Mouse (Mus musculus): ENCODE data around the gene Cept1. TPM values are rescaled to one million over a fixed set of nuclear protein-coding genes. Genes with fewer than 3 reads are reported as not detected.
"Not testable (repeated sequence)": the region's sequence is repeated elsewhere in the genome, so short reads cannot be mapped to it uniquely, and the experiment has no call there.

Gene Cept1
- total RNA-seq (2021): 10 to 100 TPM; 15.0 to 19.4 TPM
- long read RNA-seq, experiment 1, transcript Cept1-201 (9 exons, 2,020 nt): major isoform, 11 of 21 reads
- long read RNA-seq, experiment 1, transcript Cept1-202 (9 exons, 2,814 nt): minor isoform, 5 of 21 reads
- long read RNA-seq, experiment 1, partial matches to known transcripts: 0 of 21 reads
- long read RNA-seq, experiment 1, other reads (novel, unspliced or antisense): 5 of 21 reads
- long read RNA-seq, experiment 2, transcript Cept1-201 (9 exons, 2,020 nt): major isoform, 7 of 15 reads
- long read RNA-seq, experiment 2, transcript Cept1-202 (9 exons, 2,814 nt): minor isoform, 6 of 15 reads
- long read RNA-seq, experiment 2, partial matches to known transcripts: 1 of 15 reads
- long read RNA-seq, experiment 2, other reads (novel, unspliced or antisense): 1 of 15 reads

DNA sequence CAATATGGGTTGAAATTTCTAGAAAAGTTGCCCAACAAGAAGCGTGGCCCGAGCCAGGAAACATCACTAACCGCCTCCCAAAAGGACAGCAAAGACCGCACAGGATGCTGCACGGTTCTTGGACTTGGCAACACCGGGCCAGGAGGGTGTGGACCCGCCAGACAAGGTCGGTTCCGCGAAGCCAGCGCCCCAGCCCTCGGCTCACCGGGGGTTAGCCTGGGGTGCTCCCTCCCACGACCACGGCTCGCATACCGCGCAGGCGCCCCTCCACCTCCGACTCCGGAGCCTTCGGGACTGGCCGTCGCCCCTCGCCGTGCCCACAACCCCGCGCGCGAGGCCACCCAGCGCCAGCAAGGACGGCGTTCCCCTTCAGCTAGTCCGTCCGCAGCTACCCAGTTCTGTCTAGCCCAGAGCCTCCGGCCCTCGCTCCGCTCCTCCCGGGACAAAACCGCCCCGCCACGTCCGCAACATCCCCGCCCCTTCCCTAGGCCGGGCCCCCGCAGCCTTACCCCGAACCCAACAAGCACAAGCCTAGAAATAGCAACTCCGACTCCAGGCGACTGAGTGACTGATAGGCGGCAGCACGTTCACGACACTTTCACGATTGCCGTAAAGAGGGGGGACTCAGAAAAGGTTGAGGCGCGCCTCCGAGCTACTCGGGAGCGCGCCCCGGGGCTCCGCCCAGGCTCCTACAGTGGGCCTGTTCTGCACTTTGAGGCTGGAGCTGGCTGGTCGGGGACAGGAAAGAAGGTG lies at the start of gene Cept1, which contains the start of gene Dram2:
TSS of gene Cept1 (minus strand) at position 632 of the 753 bp plus-strand sequence.
TSS of gene Dram2 (plus strand) at position 628 of the 753 bp plus-strand sequence.
- DNase-seq: peak; percentile 91

DNA sequence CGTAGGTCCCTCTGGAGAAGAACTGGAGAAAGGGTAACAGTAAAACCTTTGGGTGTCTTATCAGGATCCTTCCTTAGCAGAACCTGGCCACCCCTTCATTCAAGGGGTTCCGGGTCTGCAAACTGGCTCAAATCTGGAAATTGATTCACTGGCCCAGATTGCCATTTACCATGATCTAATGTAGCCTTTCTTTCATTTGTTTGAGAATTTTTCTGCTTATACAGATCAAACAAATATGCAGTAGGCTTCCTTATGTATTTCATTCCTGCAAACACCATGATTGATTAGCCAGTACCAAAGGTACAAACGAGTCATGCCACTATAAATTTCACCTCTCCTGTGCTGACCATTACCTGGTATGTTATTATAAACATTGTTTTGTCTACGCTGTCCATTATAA lies 46.0 kb upstream of the Cept1 start:
- DNase-seq: not testable (repeated sequence)

DNA sequence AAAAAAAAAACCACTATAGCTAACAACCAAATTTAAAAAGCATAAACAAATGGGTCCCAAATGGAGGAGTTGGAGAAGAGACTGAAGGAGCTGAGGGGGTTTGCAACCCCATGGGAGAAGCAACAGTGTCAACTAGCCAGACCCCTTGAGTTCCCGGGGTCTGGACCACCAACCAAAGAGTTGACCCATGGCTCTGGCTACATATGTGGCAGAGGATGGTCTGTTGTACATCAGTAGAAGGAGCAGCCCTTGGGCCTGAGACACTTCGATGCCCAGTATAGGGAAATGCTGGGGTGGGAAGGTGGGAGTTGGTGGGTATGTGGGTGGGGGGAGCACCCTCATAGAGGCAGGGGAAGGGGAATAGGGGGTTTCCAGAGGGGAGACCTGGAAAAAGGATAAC lies 31.7 kb upstream of the Cept1 start:
- DNase-seq: no peak

DNA sequence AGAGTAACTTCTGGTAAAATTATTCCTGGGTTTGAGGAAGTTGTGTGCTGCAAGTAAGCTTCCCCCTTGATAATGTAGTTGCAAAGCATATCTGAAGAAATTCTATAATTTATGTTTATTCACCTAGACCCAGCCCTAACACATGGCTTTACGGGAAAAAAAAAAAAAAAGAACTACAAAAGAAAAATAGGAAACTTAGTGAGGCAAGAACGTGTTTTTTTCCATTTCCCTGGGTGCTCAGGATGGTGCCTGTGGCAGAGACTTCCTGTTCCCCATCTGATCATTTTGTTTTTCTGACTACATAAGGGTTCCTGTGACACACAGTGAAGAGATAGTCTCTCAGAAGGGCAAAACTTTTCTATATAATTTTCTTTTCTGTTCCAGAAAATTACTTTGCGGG lies 25.6 kb upstream of the Cept1 start:
- DNase-seq: no peak

DNA sequence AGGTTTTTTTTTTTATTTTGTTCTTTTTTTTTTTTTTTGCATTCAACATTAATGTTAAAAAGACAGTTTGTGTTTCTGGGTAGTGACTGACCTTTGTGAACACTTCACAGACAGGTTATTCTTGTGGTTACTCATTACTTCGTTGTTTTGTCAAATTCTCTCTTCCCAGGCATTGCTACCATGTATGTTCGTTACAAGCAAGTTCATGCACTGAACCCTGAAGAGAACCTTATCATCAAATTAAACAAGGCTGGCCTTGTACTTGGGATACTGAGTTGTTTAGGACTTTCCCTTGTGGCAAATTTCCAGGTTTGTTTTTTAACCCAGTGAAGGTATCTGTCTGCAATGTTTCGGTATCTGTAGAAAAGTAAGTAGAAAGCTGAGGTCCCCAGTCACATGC lies 18.3 kb upstream of the Cept1 start:
- no peak for DNase-seq

DNA sequence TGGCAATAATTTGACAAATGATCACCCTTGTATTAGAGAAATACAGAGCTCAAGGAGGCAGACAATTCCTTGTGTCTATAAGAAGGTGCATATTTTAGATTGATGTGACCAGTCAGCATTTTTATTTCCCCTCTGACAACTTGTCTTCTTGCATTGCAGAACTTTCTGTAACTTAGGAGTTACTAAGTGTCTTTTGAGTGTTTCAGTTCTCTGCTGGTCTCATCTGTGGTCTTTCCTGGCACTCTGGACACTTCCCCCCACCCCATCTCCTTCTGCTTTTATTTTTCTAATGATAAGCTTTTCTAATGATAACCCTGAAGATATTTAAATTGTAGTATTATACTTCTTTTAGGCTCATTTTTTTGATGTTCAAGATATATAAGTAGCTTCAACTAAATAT lies 10.7 kb upstream of the Cept1 start:
- no peak for DNase-seq

DNA sequence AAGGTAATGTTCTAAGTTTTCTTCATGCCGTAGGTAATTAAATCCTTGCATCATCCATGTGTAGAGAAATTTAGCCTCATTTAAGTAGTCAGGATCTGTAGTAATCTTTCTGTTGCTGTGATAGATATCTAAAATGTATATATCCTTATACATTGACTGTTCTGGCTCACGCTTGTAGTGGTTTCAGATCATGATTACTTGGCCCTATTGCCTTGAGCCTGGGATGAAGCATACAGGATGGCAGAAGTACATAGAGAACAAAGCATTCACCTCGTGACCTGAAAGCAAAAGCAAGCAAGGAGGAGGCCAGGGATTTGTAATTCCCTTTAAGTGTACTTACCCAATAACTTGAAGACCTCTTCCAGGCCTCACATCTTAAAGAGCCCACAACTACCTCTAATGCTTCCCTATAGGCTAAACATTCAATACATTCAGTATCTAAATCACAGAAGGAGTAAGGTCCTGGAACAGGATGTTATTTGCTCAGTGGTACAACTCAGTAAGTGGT lies 8.2 kb upstream of the Cept1 start:
- DNase-seq: no peak

DNA sequence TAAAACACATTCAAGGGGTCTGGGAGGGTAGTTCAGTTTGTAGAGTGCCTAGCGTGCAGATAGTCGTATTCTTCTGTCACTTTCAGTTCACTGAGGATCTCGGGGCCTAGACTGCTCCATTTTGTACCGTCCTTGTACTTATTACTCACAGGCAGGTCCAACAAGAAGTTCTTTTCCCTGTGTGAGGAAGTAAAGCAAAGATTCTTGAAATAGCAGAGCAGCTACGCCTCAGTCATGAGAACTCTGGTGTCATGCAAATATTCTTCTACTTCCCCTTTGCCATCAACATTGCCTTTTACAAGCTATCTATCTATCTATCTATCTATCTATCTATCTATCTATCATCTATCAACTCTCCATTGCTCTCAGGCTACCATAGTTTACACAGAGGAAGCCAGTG lies 5.8 kb upstream of the Cept1 start:
- DNase-seq: no peak

DNA sequence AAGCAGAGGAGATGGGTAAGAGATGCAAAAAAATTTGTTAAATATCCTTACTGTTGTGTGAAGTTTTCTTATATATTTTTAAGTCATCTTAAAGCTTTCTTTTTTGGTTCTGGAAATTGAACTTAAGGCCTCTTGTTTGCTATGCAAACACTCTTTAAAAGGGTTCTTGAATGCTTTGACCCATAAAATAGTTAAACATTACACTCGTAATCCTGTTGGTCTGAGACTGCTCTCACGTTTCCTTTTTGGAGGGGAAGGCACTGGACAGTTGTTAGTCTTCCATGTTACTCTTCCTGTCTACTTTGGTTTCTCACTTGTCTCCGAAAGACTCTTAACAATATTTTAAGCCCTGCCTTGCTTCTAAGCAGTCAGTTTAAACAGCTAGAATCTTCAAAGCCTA lies 1.4 kb upstream of the Cept1 start:
- DNase-seq: no peak

DNA sequence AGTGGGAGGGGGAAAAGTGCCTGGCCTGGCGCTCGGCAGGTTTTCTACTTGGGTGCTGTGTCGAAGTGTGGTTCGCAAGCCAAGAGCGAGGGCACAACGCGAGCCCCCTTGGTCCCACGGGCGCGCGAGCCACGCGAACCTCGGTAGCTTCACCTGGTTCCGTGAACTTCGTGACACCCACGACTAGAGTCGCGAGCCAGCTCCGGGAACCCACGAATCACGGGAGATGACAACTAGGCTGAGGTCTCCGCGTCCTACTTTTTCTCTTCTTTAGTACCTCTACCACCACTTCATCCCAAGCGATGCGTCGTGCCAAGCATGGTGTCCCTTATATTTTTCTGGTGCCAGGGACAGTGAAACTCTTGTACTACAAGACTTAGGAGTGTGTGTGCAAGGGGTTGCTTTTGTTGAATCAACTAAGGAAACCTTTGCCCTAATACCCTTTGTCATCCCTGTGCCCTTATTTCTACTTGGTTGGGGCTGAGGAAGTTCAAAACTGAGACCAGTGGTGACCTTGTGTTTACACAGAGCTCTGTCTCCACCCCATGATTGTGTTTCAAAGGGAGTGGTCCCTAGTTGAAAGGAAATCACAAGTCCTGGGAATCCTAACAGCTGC lies 430 bp upstream of the Cept1 start:
- DNase-seq: no peak

DNA sequence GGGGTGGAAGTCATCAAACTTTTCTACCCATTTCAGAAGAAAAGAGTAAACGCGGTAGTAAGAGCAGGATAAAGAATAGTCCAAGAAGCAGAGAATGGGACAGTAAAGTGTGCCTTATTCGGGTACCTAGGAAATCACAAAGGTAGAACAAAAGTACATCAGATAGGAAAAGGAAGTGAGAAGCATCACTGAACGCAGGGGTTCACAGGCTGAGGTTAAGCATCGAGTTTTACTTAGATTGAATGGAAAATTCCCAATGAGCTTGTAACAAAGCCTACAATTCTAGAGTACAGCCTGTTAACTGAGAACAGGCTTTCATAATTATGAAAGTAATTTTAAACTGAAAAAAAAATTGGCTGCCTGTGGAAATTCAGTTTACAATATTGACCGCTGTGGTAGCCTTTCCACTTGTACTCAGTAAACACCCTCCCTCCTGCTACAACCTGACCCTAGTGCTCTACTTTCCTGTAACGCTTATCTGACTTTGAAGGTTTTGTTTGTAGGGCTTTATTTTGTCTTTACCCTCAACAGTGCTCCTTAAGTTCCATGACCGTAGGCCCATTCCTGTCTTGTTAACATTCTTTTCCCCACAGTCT lies 2.8 kb downstream of the Cept1 start:
- no peak for DNase-seq

DNA sequence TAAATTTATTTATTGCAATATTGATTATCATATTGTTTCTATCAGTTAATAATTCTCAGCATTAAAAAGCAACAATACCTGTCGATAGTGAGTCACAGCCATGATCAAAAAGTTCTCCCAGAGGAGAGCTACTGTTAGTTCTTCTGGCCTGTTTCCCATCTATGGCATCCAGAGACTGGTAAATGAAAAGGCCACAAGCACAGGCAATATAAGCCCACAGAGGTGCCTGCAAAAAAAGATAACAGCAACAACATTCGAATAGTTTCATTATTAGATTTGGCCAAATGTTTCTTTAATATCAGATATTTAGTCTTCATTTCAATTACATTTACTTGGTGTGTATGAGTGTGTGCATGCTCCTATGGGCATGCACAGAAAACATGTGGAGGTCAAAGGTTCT lies 14.3 kb downstream of the Cept1 start:
- DNase-seq: no peak

DNA sequence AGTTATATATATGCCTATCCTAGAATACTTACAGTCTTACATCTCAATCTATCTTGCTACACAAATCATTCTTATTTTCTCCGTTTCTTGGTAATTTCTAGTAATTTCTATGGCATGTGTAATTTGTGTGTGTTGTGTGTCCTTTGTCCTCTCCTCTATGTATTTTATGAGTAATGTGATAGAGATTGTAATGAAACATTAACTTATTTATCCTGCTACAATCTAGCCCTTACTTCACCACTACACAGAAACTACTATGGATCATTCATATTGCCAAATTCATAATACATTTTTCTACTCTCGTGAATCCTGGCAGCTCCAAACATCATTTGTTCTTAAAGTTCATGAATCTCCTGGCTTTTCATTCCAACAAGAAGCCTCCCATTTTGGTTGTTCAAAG lies 19.6 kb downstream of the Cept1 start:
- DNase-seq: no peak

DNA sequence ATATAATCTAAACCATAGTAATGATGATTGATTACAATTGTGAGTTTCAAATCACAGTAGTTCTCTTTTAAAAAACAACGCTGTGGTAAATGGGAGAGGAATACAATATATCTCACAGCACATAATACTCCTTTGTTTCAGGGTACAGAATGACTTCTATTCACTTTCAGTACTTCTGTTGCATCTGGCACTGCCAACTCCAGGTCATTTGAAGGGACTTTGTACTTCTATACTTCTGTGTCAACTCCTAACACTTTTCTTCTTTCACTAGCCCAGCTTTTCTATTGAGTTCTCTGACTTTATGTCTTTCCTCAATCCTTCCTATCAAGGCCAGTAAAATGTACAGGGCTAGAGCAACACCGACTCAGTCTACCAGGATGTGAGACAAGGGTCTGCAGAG lies 21.2 kb downstream of the Cept1 start:
- no peak for DNase-seq

DNA sequence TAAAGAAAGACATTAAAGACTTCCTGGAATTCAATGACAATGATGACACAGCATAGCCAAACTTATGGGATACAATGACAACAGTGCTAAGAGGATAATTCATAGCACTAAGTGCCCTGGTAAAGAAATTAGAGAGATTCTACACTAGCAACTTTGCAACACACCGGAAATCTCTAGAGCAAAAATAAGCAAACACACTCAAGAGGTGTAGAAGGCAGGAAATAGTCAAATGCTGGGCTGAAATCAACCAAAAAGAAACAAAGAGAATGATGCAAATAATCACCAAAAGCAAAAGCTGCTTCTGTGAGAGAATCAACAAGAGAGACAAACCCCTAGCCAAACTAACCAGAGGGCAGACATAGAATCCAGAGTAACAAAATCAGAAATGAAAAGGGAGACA lies 24.9 kb downstream of the Cept1 start:
- DNase-seq: no peak

DNA sequence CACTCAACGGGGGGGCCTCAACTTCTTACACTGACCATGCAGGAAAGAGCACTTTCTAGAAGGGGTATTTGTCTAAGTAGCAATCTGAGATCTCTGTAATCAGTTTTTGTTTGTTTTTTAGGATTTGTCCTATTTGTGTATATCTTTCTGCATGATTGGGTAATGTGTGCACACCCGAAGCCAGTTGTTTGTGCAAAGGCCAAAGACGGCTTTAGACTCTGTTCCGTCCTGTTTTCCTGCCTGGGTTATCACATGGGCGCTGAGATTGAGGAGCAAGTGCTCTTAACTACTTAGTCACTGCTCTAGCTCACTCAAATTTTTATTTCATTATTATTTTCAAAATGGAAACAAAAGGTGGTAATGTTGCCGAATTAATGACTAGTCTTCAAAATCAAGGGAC lies 32.6 kb downstream of the Cept1 start:
- no peak for DNase-seq

DNA sequence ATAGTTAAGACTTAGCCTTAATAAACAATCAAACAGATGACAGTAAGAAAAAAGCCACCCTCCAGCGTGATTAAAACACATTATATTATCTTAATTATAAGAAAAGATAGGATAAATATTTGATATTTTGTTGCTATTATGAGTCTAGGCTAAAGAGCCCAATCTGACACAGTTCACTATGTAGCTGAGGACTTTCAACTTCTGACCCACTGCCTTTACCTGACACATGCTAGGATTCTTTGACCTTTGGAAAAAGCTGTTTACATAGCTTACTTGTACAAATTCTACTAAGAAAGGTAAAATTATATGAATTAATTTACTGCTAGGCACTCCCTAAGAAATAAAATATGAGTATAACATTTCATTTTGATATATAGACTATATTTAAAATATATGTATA lies 36.9 kb downstream of the Cept1 start:
- no peak for DNase-seq

DNA sequence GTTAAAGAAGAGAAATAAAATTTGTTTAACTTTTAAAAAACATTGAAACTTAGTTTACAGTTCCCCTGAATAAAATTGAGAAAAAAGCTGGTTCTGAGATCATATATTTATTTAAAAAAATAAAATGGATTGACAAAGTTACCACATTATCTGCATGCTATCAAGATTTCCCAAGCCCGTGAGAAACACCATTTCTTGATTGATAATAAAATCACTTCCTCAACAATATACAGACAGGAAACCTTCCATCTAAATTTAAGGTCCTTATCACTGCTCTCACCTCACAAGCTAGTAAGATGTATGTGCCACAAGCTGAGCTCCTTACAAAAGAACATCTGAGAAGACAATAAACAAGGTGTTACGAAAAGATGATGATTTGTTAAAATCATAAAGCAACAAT lies 44.7 kb downstream of the Cept1 start:
- DNase-seq: no peak

DNA sequence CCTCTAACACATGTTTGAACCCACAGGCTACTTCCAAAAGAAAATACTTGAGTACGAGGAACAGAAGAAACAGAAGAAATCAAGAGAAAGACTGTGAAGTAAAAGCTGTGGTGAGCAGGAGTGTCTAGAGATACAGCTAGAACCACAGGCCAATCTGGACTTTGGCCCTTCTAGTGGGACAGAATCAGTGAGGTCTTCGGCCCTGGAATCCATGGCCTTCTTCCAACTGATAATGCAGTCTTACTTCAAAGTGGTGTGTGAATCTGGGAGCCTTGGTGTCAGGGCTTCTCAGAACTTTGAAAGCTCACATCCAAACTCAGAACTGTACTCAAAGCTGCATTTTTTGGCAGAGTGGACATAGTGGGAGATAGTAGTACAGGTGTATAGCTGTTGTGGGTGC lies 47.1 kb downstream of the Cept1 start:
- DNase-seq: no peak

DNA sequence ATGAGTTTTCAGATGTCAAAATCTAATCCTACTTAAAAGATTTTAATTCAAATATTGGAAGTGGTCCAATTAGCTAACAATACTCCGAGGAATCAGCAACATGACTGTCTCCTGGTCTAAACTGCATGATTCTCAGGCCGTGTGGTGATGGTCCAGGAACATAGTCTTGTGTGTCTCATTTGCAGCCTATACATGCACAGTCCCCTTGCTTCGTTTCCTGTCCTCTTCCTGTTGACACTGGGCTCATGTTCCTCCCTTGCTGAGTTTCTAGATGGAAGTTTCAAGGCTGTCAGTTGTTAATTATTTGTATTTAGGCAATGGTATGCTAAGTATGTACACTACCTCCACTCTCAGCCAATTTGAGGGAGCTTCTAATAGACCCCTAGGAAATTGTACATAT lies 50.6 kb downstream of the Cept1 start:
- DNase-seq: no peak

DNA sequence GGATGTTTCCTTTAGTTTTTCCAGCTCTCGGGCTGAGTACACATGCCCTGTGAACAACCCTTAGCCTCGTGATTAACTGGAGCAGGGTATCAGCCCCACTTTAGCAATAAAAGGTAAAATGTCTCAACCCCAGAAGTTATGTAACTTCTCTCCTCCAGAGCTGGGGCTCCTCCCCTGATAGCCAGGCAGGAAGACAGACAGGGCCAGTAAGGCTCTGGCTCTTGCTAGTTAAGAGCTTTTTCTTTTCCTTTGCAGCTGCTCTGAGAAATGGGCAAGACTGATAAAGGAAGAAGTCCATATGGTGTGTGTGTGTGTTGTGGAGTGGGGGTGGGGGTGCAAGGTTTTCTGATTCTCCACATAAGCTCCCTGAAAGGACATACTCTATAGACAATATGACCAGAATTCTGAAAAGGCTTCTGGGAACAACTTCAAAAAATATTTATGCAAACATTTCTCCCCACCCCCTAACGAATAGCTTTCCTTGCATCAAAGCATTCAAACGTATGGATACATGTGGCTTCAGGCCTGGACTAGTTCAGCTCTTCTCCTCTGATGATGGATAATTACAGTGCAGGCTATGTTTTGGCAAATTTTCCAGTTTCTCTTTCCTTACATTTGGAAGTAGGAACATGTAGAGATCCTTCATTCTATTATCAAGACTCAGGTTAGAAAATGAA lies 51.4 kb downstream of the Cept1 start:
- no peak for DNase-seq
